Mouse (Mus musculus) adrenal gland, postnatal 25 days (tissue): ENCODE data around the gene Olfr1310. TPM values are rescaled to one million over a fixed set of nuclear protein-coding genes. Genes with fewer than 3 reads are reported as not detected.
"Not testable (repeated sequence)": the region's sequence is repeated elsewhere in the genome, so short reads cannot be mapped to it uniquely, and the experiment has no call there.

Source experiments
- DNase-seq: peaks from one replicate; pipeline ENCODE4 v3.0.0; 2021; ENCODE audit warnings: mixed read lengths
- long read RNA-seq: library from polyadenylated mRNA; stranded (forward); transcript quantifications from one replicate; pipeline ENCODE4 v2.0.0, GENCODE M21; 2021
- total RNA-seq: library from RNA; stranded (reverse); gene quantifications from 2 replicates; pipeline ENCODE4 v1.2.3, GENCODE M21; 2021

The Olfr1310 gene
- total RNA-seq: not detected in 2 replicates
- long read RNA-seq: 0 reads

GRCm38 (mm10) chr2:112012608-112013007 lies at the start of gene Olfr1310:
Gene Olfr1310, minus strand, starts transcription at chr2:112012708.
- DNase-seq: no peak

GRCm38 (mm10) chr2:112050138-112050537 lies 37.6 kb upstream of the Olfr1310 start, which contains the start of gene Olfr1312:
Gene Olfr1312, minus strand, starts transcription at chr2:112050238.
- DNase-seq: no peak

- DNase-seq: not testable (repeated sequence)
These were observed 14.5 kb upstream of the Olfr1310 start for GRCm38 (mm10) chr2:112026971-112027370.

- DNase-seq: no peak
These were observed 11.8 kb upstream of the Olfr1310 start, which contains the start of gene Olfr1311 for GRCm38 (mm10) chr2:112024312-112024711. Gene Olfr1311, minus strand, starts transcription at chr2:112024412.

- no peak for DNase-seq
These were observed 2.4 kb upstream of the Olfr1310 start for GRCm38 (mm10) chr2:112014900-112015299.

DNA sequence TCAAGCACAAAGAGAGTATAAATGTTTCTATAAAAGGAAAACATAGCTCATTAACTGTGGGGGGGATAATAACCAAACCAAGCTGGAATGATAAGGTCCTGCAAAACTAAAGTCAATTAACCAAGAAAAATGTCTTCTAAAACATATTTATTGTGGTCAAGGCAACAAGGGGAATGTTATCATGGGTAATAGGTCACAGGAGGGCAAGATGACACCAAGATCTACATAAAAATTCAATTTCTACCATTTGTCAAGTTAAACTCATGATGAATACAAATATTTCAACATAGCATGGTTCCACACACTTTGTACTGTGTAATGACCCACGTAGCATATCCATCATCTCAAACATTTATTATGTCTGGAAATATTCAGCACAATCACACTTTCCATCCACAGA lies 22.3 kb downstream of the Olfr1310 start, which contains the start of gene Olfr1309:
Gene Olfr1309, minus strand, starts transcription at position 101 of the 400 bp plus-strand sequence.
- DNase-seq: no peak

DNA sequence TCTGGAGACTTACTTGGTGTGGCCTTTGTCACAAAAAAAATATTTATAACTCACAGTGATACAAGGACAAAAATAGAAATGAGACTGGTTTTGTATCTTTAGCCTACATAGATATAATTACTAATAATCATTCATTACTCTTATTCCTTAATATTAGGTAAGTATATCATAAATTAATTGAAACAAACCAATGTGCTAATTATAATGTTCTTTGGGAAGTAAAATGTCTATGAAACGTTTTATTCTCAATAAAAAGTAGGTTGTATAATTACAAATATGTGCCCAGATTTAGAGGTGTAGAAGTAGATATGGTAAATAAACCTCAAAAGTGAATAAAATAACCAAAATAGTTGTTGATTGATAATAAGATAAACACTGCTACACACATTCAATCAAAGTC lies 47.7 kb downstream of the Olfr1310 start, which contains the start of gene Olfr1308:
Gene Olfr1308, minus strand, starts transcription at position 101 of the 400 bp plus-strand sequence.
- DNase-seq: no peak

Other genes with a start within 250 kb of the Olfr1310 start
- not detected in 2 replicates for gene Olfr1302, start 235.3 kb downstream of the Olfr1310 start, total RNA-seq
- not detected in 2 replicates for gene Olfr1303, start 192.4 kb downstream of the Olfr1310 start, total RNA-seq
- gene Olfr1305, start 135.6 kb downstream of the Olfr1310 start, total RNA-seq: not detected in 2 replicates
- gene Olfr1306, start 96.4 kb downstream of the Olfr1310 start, total RNA-seq: not detected in 2 replicates
- gene Olfr1307, start 63.3 kb downstream of the Olfr1310 start, total RNA-seq: not detected in 2 replicates
- gene Olfr1308, start 47.8 kb downstream of the Olfr1310 start, total RNA-seq: not detected in 2 replicates
- gene Olfr1309, start 22.4 kb downstream of the Olfr1310 start, total RNA-seq: not detected in 2 replicates
- gene Olfr1311, start 11.7 kb upstream of the Olfr1310 start, total RNA-seq: not detected in 2 replicates
- not detected in 2 replicates for gene Olfr1312, start 37.5 kb upstream of the Olfr1310 start, total RNA-seq
- gene Olfr1313, start 65.1 kb upstream of the Olfr1310 start, total RNA-seq: not detected in 2 replicates
- not detected in 2 replicates for gene Olfr1314, start 84.1 kb upstream of the Olfr1310 start, total RNA-seq
- gene Olfr1315-ps1, start 102.7 kb upstream of the Olfr1310 start, total RNA-seq: not detected in 2 replicates
- not detected in 2 replicates for gene Olfr1316, start 122.3 kb upstream of the Olfr1310 start, total RNA-seq
- not detected in 2 replicates for gene Olfr1317, start 127.6 kb upstream of the Olfr1310 start, total RNA-seq
- gene Olfr1318, start 141.5 kb upstream of the Olfr1310 start, total RNA-seq: not detected in 2 replicates
- 6.0 and 10.4 TPM in 2 replicates for gene Lpcat4, start 226.8 kb upstream of the Olfr1310 start, total RNA-seq
- not detected in 2 replicates for gene Nutm1, start 246.6 kb upstream of the Olfr1310 start, total RNA-seq
- gene Nop10, start 249.2 kb upstream of the Olfr1310 start, total RNA-seq: 134 and 135 TPM in 2 replicates